Mouse (Mus musculus) A20 (cell line): ENCODE data around the gene Gm45799.

Experiments used
- DNase-seq: peaks from one replicate; pipeline ENCODE4 v3.0.0-alpha.2; 2011; ENCODE audit warnings: low read depth, low spot score

The Gm45799 gene

GRCm38 (mm10) chr7:105641936-105642335, 1.6 kb downstream of the Gm45799 start:
- DNase-seq: peak; percentile 28

GRCm38 (mm10) chr7:105650639-105651435, 10.5 kb downstream of the Gm45799 start, which contains the start of gene Dnhd1:
TSS of gene Dnhd1 (plus strand) at chr7:105650827.
- peak; percentile 27 for DNase-seq

GRCm38 (mm10) chr7:105685541-105686197, 45.3 kb downstream of the Gm45799 start:
- no peak for DNase-seq

- DNase-seq: peak; percentile 38
Observed at GRCm38 (mm10) chr7:105690875-105691274, 50.5 kb downstream of the Gm45799 start.

- DNase-seq: no peak
Observed at GRCm38 (mm10) chr7:105703184-105703583, 62.8 kb downstream of the Gm45799 start.

GRCm38 (mm10) chr7:105703816-105704215, 63.5 kb downstream of the Gm45799 start:
- no peak for DNase-seq

- no peak for DNase-seq
Observed at GRCm38 (mm10) chr7:105708733-105709132, 68.4 kb downstream of the Gm45799 start.

GRCm38 (mm10) chr7:105715366-105715765, 75.0 kb downstream of the Gm45799 start:
- DNase-seq: peak; percentile 19

- DNase-seq: no peak
Observed at GRCm38 (mm10) chr7:105721916-105722315, 81.6 kb downstream of the Gm45799 start.

GRCm38 (mm10) chr7:105726144-105726979, 86.0 kb downstream of the Gm45799 start:
- DNase-seq: peak; percentile 63

GRCm38 (mm10) chr7:105726980-105727325, 86.6 kb downstream of the Gm45799 start:
- no peak for DNase-seq

- no peak for DNase-seq
Observed at GRCm38 (mm10) chr7:105728701-105729428, 88.5 kb downstream of the Gm45799 start.

GRCm38 (mm10) chr7:105733836-105734235, 93.5 kb downstream of the Gm45799 start:
- no peak for DNase-seq
